Mouse (Mus musculus): ENCODE data around the gene Pald1.

GRCm38 (mm10) chr10:61365902-61366301 lies 17.4 kb downstream of the Pald1 start:
- TF ChIP-seq POLR2A (IDR thresholded peaks at IDR 0.05; ENCODE audit: low read depth, low read length) (no peak), CTCF (IDR thresholded peaks at IDR 0.05; ENCODE audit: extremely low read depth, insufficient read depth, insufficient read length, insufficient replicate concordance) (no peak)

All from spleen, adult 2 months (tissue).